Mouse (Mus musculus) heart, embryonic 11.5 days (tissue): ENCODE measurements around the gene Sstr2. TPM values are rescaled to one million over a fixed set of nuclear protein-coding genes. Genes with fewer than 3 reads are reported as not detected.

Experiments used
- ATAC-seq: fragments of 200-750 bp; cut with Nextera tagmentation; replicated peaks from 2 replicates; pipeline ENCODE4 v1.8.0; 2017; ENCODE audit warnings: moderate library complexity; ENCODE audit not compliant: insufficient number of reproducible peaks, low FRiP score, low TSS enrichment
- H3K27ac ChIP-seq: fragments of 300-500 bp; sonication (generic); 2 replicates; pipeline ENCODE4 v1.5.1; 2014; ENCODE audit warnings: mild to moderate bottlenecking, low read depth, low read length
- H3K27me3 ChIP-seq: fragments of 300-500 bp; sonication (generic); 2 replicates; pipeline ENCODE4 v1.6.1; 2014; ENCODE audit warnings: mild to moderate bottlenecking, low read length, mixed read lengths; ENCODE audit not compliant: control insufficient read depth, insufficient read depth
- H3K36me3 ChIP-seq: fragments of 300-500 bp; sonication (generic); 2 replicates; pipeline ENCODE4 v1.6.1; 2014; ENCODE audit warnings: mild to moderate bottlenecking, low read length, moderate library complexity, mixed read lengths; ENCODE audit not compliant: control insufficient read depth, insufficient read depth
- H3K4me1 ChIP-seq: fragments of 300-500 bp; sonication (generic); 2 replicates; pipeline ENCODE4 v1.6.1; 2014; ENCODE audit warnings: low read length; ENCODE audit not compliant: control insufficient read depth, insufficient read depth
- H3K4me2 ChIP-seq: fragments of 300-500 bp; sonication (generic); 2 replicates; pipeline ENCODE4 v1.6.1; 2014; ENCODE audit warnings: mild to moderate bottlenecking, moderate library complexity
- H3K4me3 ChIP-seq: fragments of 300-500 bp; sonication (generic); 2 replicates; pipeline ENCODE4 v1.5.1; 2014; ENCODE audit warnings: low read depth, low read length
- H3K9ac ChIP-seq: fragments of 300-500 bp; sonication (generic); 2 replicates; pipeline ENCODE4 v1.6.1; 2014; ENCODE audit warnings: mild to moderate bottlenecking, low read depth, low read length, moderate library complexity
- H3K9me3 ChIP-seq: fragments of 300-500 bp; sonication (generic); replicated peaks from 2 replicates; pipeline ENCODE4 v1.6.1; 2016; ENCODE audit warnings: low read length; ENCODE audit not compliant: control insufficient read depth
- WGBS: fragments of 180-500 bp; shearing (Covaris S2); extraction: QIAGEN DNeasy Blood & Tissue Kit; methylation state at CpG from one replicate; pipeline ENCODE4 v1.1.7; 2014; ENCODE audit not compliant: insufficient replicate concordance; 5-methylcytosine and 5-hydroxymethylcytosine counted together
- polyA plus RNA-seq: library from polyadenylated mRNA; unstranded; fragments of >200 nt; fragmentation: Nextera tagmentation; extraction: Ambion mirVana; gene quantifications from 2 replicates; pipeline ENCODE4 v1.2.1, GENCODE M21; 2014

Gene Sstr2
- polyA plus RNA-seq, 1 experiment from 2014 or later, result 0.79 TPM

DNA sequence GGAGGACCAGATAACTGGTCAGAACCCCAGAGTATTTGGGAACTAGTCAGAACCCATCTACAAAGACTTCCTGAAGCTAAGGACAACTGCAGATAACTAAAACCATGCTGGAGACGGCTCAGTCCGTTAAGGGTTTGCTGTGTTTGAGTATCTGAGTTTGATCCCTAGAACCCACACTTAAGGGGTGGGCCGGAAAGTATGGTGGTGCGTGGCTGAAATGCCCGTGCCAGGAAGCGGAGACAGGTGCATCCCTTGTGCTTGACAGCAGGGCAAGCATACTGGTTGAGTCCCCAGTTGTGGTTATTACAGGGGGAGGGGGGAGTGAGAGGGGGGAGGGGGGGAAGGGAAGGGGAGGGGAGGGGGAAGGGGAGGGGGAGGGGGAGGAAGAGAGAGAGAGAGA lies 4.7 kb upstream of the Sstr2 start:
- no peak overlapping the region for H3K9ac ChIP-seq
- no peak overlapping the region for H3K4me2 ChIP-seq
- WGBS, result 68% methylated on average over 6 of the region's 6 CpGs
- no peak overlapping the region for H3K4me3 ChIP-seq
- no peaks in the 10 kb centered on the region for H3K36me3 ChIP-seq
- no peak for ATAC-seq
- no peak overlapping the region for H3K27ac ChIP-seq
- H3K9me3 ChIP-seq, result no peaks in the 10 kb centered on the region
- peaks cover 8% of the 10 kb centered on the region; the same call in 1 of the 2 replicates for H3K4me1 ChIP-seq
- H3K27me3 ChIP-seq, result peaks cover 19% of the 10 kb centered on the region

DNA sequence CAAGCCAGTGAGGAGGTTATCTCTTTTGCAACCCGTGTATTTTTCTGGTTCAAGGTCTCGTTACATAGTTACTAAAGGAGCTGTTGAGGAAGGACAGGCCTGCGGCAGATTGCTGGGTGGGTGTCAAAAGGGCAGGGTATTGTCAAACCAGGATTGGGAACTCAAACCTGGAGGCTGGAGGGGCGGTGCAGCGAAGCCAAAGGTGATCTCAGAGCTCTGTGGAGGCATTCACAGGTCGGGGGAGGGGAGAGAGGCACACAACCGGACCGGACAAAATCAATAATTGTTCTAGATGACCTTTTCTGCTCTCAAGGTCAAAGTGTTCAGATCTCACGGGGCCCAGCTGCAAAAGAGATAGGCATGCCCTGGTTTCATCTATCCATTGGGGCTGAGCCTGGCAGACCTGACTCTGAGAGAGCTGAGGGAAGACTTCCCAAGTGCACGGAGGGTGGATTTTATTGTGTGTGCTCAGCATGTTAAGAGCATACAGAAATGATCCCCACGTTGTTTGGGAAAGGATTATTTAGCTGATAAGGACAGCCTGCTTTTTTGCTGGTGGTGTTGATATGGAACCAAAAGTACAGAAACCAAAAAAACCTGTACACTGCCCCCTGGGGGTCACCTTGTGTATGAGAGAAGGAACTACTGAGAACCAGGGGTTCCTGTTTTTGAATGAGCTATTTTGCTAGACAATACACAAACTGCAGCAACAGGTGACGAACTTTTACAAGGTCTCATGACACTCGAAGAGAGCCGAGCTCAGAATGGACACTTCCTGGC lies 1.8 kb upstream of the Sstr2 start:
- WGBS, result 52% methylated on average over 14 of the region's 14 CpGs
- ATAC-seq, result no peak
- peaks cover 44% of the 10 kb centered on the region for H3K27me3 ChIP-seq

GRCm38 (mm10) chr11:113618303-113618671 lies 855 bp upstream of the Sstr2 start:
- Histone ChIP-seq H3K9me3 (no peaks in the 10 kb centered on the region), H3K9ac (0 out of 2 replicates have a peak overlapping the region, but pooled peaks have one; percentile 62)

More for the DNA sequence above, 1.8 kb upstream of the Sstr2 start:
- Histone ChIP-seq H3K36me3 (no peaks in the 10 kb centered on the region), H3K4me2 (no peak overlapping the region), H3K4me3 (no peak overlapping the region), H3K9me3 (no peaks in the 10 kb centered on the region), H3K27ac (no peak overlapping the region), H3K9ac (no peak overlapping the region), H3K4me1 (peaks cover 12% of the 10 kb centered on the region; the same call in 1 of the 2 replicates)

GRCm38 (mm10) chr11:113619420-113620080 lies 408 bp downstream of the Sstr2 start:
- H3K4me1 ChIP-seq, result peaks cover 12% of the 10 kb centered on the region; the same call in 1 of the 2 replicates
- H3K27ac ChIP-seq, result no peak overlapping the region
- peaks cover 44% of the 10 kb centered on the region for H3K27me3 ChIP-seq
- WGBS, result 4% methylated on average over 31 of the region's 31 CpGs
- H3K9me3 ChIP-seq, result no peaks in the 10 kb centered on the region
- H3K36me3 ChIP-seq, result no peaks in the 10 kb centered on the region
- H3K4me2 ChIP-seq, result peak overlapping the region; percentile 98
- no peak for ATAC-seq
- peak overlapping the region; percentile 52 for H3K4me3 ChIP-seq
- H3K9ac ChIP-seq, result peak overlapping the region; percentile 62

More at GRCm38 (mm10) chr11:113618303-113618671, 855 bp upstream of the Sstr2 start:
- H3K27me3 ChIP-seq, result peaks cover 44% of the 10 kb centered on the region
- H3K4me3 ChIP-seq, result peak overlapping the region; percentile 52
- 25% methylated on average over 4 of the region's 4 CpGs for WGBS
- peak overlapping the region; percentile 98 for H3K4me2 ChIP-seq
- ATAC-seq, result no peak
- no peak overlapping the region for H3K27ac ChIP-seq
- no peaks in the 10 kb centered on the region for H3K36me3 ChIP-seq
- H3K4me1 ChIP-seq, result peaks cover 12% of the 10 kb centered on the region; the same call in 1 of the 2 replicates

DNA sequence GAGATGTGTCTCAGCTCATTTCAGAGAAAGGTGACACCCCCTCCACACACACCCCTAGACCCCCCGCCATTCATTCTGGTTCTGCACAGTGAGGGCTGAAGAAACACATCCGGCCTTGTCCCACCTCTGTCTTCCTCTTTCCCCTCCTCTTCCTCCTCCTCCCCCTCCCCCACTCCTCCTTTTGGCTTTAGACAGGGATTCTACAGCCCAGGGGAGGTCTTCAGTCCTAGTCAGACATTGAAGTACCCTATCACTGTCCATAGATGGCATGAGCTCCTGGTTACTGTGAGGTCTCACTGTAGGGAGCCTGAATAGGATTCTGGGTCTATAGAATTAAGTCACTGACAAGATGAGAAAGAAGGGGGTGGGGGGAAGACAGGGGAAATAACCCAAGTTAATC lies 1.9 kb downstream of the Sstr2 start:
- no peak for ATAC-seq
- 64% methylated on average over 2 of the region's 2 CpGs for WGBS
- no peaks in the 10 kb centered on the region for H3K9me3 ChIP-seq

DNA sequence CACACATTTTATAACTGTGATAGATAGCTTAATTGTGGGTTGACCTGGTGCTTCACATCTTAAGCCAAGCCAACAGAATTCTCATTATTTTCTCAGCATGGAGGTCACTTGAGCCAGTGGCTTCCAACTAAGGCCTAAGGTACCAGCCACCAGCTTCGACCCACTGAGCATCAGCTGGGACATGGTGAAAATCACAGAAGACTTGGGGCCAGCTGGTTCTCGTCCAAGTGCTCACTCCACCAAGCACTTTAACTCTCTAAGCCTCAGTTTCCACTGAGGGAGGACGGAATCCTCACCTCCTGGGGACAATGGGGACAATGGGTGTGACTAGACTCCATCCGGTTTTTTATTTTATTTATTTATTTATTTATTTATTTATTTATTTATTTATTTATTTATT lies 2.9 kb downstream of the Sstr2 start:
- ATAC-seq, result no peak
- H3K9ac ChIP-seq, result no peak overlapping the region
- H3K36me3 ChIP-seq, result no peaks in the 10 kb centered on the region
- H3K27me3 ChIP-seq, result peaks cover 42% of the 10 kb centered on the region
- no peak overlapping the region for H3K27ac ChIP-seq
- no peak overlapping the region for H3K4me2 ChIP-seq
- H3K4me1 ChIP-seq, result peaks cover 12% of the 10 kb centered on the region; the same call in 1 of the 2 replicates
- 71% methylated on average over 4 of the region's 4 CpGs for WGBS
- H3K9me3 ChIP-seq, result no peaks in the 10 kb centered on the region
- H3K4me3 ChIP-seq, result no peak overlapping the region

More for the DNA sequence above, 1.9 kb downstream of the Sstr2 start:
- Histone ChIP-seq H3K36me3 (no peaks in the 10 kb centered on the region), H3K9ac (no peak overlapping the region), H3K4me2 (no peak overlapping the region), H3K27me3 (peaks cover 44% of the 10 kb centered on the region), H3K27ac (no peak overlapping the region), H3K4me1 (peaks cover 12% of the 10 kb centered on the region; the same call in 1 of the 2 replicates), H3K4me3 (no peak overlapping the region)

- Histone ChIP-seq H3K9me3 (no peaks in the 10 kb centered on the region), H3K4me2 (no peak overlapping the region), H3K9ac (no peak overlapping the region), H3K4me1 (no peaks in the 10 kb centered on the region), H3K4me3 (no peak overlapping the region), H3K36me3 (no peaks in the 10 kb centered on the region), H3K27ac (no peak overlapping the region), H3K27me3 (peaks cover 15% of the 10 kb centered on the region)
- WGBS, result 88% methylated on average over 18 of the region's 18 CpGs
- ATAC-seq, result no peak
Measured at GRCm38 (mm10) chr11:113625437-113625836, 6.3 kb downstream of the Sstr2 start.

- WGBS, result 53% methylated on average over 4 of the region's 4 CpGs
- H3K27ac ChIP-seq, result no peak overlapping the region
- no peaks in the 10 kb centered on the region for H3K27me3 ChIP-seq
- H3K4me3 ChIP-seq, result no peak overlapping the region
- no peak for ATAC-seq
- H3K36me3 ChIP-seq, result no peaks in the 10 kb centered on the region
- no peak overlapping the region for H3K4me2 ChIP-seq
- no peaks in the 10 kb centered on the region for H3K4me1 ChIP-seq
- no peaks in the 10 kb centered on the region for H3K9me3 ChIP-seq
- no peak overlapping the region for H3K9ac ChIP-seq
Measured at GRCm38 (mm10) chr11:113627785-113628184, 8.6 kb downstream of the Sstr2 start.
